ENCODE assay signal across 18 mouse cellular contexts in genomic region chr13:57847101-57847500, GRCm38 (mm10).
DNase-seq lines count a peak whose midpoint lies in the region; ATAC-seq and TF ChIP-seq lines count a peak whose summit lies in the region.
"Had no signal": no experiment of that assay in that cellular context is flagged by ENCODE, and none has a peak within 500 bp of the region (broad histone marks: within the 10 kb centered on the region; RNA-seq: fewer than 3 reads in every experiment).

No protein-coding gene starts in this region.

- intact Hi-C loops in heart, postnatal 10 days (cut with DNase I): no loop called here

- H3K27me3 ChIP-seq in forebrain, embryonic 16.5 days (replicated peaks; ENCODE audit: control insufficient read depth, insufficient read depth, low read length): no peaks in the 10 kb centered on the region
- no peaks in the 10 kb centered on the region for H3K27me3 ChIP-seq in forebrain, embryonic 13.5 days
- no peaks in the 10 kb centered on the region; the same call in 1 of the 2 replicates for H3K27me3 ChIP-seq in kidney, adult 2 months (replicated peaks; ENCODE audit: control insufficient read depth, insufficient read depth, low read length)
- H3K27me3 ChIP-seq: liver, embryonic 12.5 days; midbrain, embryonic 12.5 days; neural tube, embryonic 13.5 days had no signal

- no peak overlapping the region for H3K4me2 ChIP-seq in forebrain, embryonic 16.5 days (ENCODE audit: low read length)
- no peak overlapping the region for H3K4me2 ChIP-seq in forebrain, embryonic 13.5 days
- H3K4me2 ChIP-seq: embryonic facial prominence, embryonic 13.5 days; liver, embryonic 12.5 days; lung, embryonic 14.5 days; midbrain, embryonic 12.5 days; neural tube, embryonic 13.5 days had no signal

- no peaks in the 10 kb centered on the region for H3K36me3 ChIP-seq in forebrain, embryonic 16.5 days (ENCODE audit: control insufficient read depth, insufficient read depth)
- H3K36me3 ChIP-seq in forebrain, embryonic 13.5 days (ENCODE audit: poor library complexity, severe bottlenecking): no peaks in the 10 kb centered on the region
- no peaks in the 10 kb centered on the region for H3K36me3 ChIP-seq in kidney, adult 2 months (ENCODE audit: control insufficient read depth, insufficient read depth, low read length)
- H3K36me3 ChIP-seq: embryonic facial prominence, embryonic 13.5 days; hindbrain, embryonic 10.5 days; liver, embryonic 12.5 days; midbrain, embryonic 12.5 days; neural tube, embryonic 13.5 days had no signal

- 0 out of 2 replicates have a peak, but pooled peaks cover 5% of the 10 kb centered on the region for H3K4me1 ChIP-seq in forebrain, embryonic 16.5 days (replicated peaks; ENCODE audit: control insufficient read depth, insufficient read depth, low read length)
- H3K4me1 ChIP-seq in forebrain, embryonic 13.5 days: no peaks in the 10 kb centered on the region
- H3K4me1 ChIP-seq in kidney, adult 2 months (ENCODE audit: control insufficient read depth, insufficient read depth, low read length): no peaks in the 10 kb centered on the region
- H3K4me1 ChIP-seq: hindbrain, embryonic 10.5 days; liver, embryonic 12.5 days; midbrain, embryonic 12.5 days; neural tube, embryonic 13.5 days had no signal

- peak overlapping the region; percentile 69 for H3K27ac ChIP-seq in forebrain, embryonic 16.5 days (ENCODE audit: low read length)
- no peak overlapping the region for H3K27ac ChIP-seq in forebrain, embryonic 13.5 days
- H3K27ac ChIP-seq in kidney, adult 2 months (ENCODE audit: insufficient read depth, low read depth, low read length): no peak overlapping the region
- H3K27ac ChIP-seq: embryonic facial prominence, embryonic 13.5 days; hindbrain, embryonic 10.5 days; liver, embryonic 12.5 days; midbrain, embryonic 12.5 days; neural tube, embryonic 13.5 days had no signal

- no peaks in the 10 kb centered on the region for H3K9me3 ChIP-seq in forebrain, embryonic 16.5 days (ENCODE audit: control insufficient read depth, low read length)
- H3K9me3 ChIP-seq in forebrain, embryonic 13.5 days (replicated peaks): no peaks in the 10 kb centered on the region
- H3K9me3 ChIP-seq: embryonic facial prominence, embryonic 13.5 days; hindbrain, embryonic 10.5 days; liver, embryonic 12.5 days; midbrain, embryonic 12.5 days; neural tube, embryonic 13.5 days had no signal

- H3K9ac ChIP-seq in forebrain, embryonic 16.5 days (replicated peaks; ENCODE audit: low read depth, low read length): no peak overlapping the region
- no peak overlapping the region for H3K9ac ChIP-seq in forebrain, embryonic 13.5 days
- H3K9ac ChIP-seq: embryonic facial prominence, embryonic 13.5 days; liver, embryonic 12.5 days; lung, embryonic 14.5 days; midbrain, embryonic 12.5 days; neural tube, embryonic 13.5 days had no signal

- peak; percentile 58 for DNase-seq in cerebellum, adult 11 months
- DNase-seq in cerebellum, postnatal 10 days: peak; percentile 68 to 78
- peak; percentile 26 to 27 for DNase-seq in heart, postnatal 10 days
- no peak for DNase-seq in layer of hippocampus, postnatal 25 days (ENCODE audit: extremely low spot score in 1 of 2, low spot score in 1 of 2)
- DNase-seq in kidney, adult 2 months: no peak
- DNase-seq: adrenal gland, adult 8-10 months; kidney, adult 8-10 months; kidney, postnatal 25 days; layer of hippocampus, adult 9-11 months; lung, embryonic 14.5 days; right cerebral cortex, postnatal 14 days had no signal

- ATAC-seq in forebrain, embryonic 16.5 days: no peak
- ATAC-seq in forebrain, embryonic 13.5 days: no peak
- ATAC-seq: liver, embryonic 12.5 days had no signal

- no peak for TF ChIP-seq CTCF in kidney, adult 2 months (conservative IDR thresholded peaks at IDR 0.05; ENCODE audit: insufficient read depth, insufficient read length, low read depth, low read length)

- no peak for TF ChIP-seq POLR2A in kidney, adult 2 months (IDR thresholded peaks at IDR 0.05; ENCODE audit: low read depth, low read length)

- WGBS in forebrain, embryonic 16.5 days: 78% methylated on average over 4 of the region's 4 CpGs
- 90% methylated on average over 4 of the region's 4 CpGs for WGBS in forebrain, embryonic 13.5 days
- WGBS in kidney, adult 2 months: 86% methylated on average over 4 of the region's 4 CpGs

- H3K4me3 ChIP-seq in forebrain, embryonic 16.5 days (replicated peaks; ENCODE audit: low read length): no peak overlapping the region
- no peak overlapping the region for H3K4me3 ChIP-seq in forebrain, embryonic 13.5 days
- H3K4me3 ChIP-seq in kidney, adult 2 months (ENCODE audit: insufficient read depth, low read depth, low read length): no peak overlapping the region
- H3K4me3 ChIP-seq: embryonic facial prominence, embryonic 13.5 days; hindbrain, embryonic 10.5 days; liver, embryonic 12.5 days; midbrain, embryonic 12.5 days; neural tube, embryonic 13.5 days had no signal

Comparison
In these comparisons a context has a peak if more than half of its experiments do, and no peak if none do; other contexts are left out.
1. DNase-seq: peak in cerebellum, adult 11 months (single experiment), cerebellum, postnatal 10 days (2 of 2) and heart, postnatal 10 days (2 of 2); none in layer of hippocampus, postnatal 25 days (0 of 2) and kidney, adult 2 months (single experiment).